Mouse (Mus musculus): Measurements from ENCODE around the gene Akr1b3.

Gene Akr1b3

GRCm38 (mm10) chr6:34331379-34331778 lies 14.1 kb upstream of the Akr1b3 start:
- no peak for ATAC-seq (ENCODE audit: low TSS enrichment)

GRCm38 (mm10) chr6:34322121-34322520 lies 4.8 kb upstream of the Akr1b3 start:
- ATAC-seq (ENCODE audit: low TSS enrichment), result no peak

GRCm38 (mm10) chr6:34318636-34319035 lies 1.4 kb upstream of the Akr1b3 start:
- ATAC-seq (ENCODE audit: low TSS enrichment), result no peak

- ATAC-seq (ENCODE audit: low TSS enrichment), result no peak
Measured at GRCm38 (mm10) chr6:34318172-34318571, 894 bp upstream of the Akr1b3 start.

GRCm38 (mm10) chr6:34313921-34314320 lies 3.4 kb downstream of the Akr1b3 start:
- ATAC-seq (ENCODE audit: low TSS enrichment), result no peak

- ATAC-seq (ENCODE audit: low TSS enrichment), result no peak
Measured at GRCm38 (mm10) chr6:34313386-34313785, 3.9 kb downstream of the Akr1b3 start.

GRCm38 (mm10) chr6:34310023-34310595 lies 7.2 kb downstream of the Akr1b3 start:
- no peak for ATAC-seq (ENCODE audit: low TSS enrichment)

GRCm38 (mm10) chr6:34309526-34309925 lies 7.8 kb downstream of the Akr1b3 start:
- no peak for ATAC-seq (ENCODE audit: low TSS enrichment)

- ATAC-seq (ENCODE audit: low TSS enrichment), result no peak
Measured at GRCm38 (mm10) chr6:34306797-34307196, 10.5 kb downstream of the Akr1b3 start.

GRCm38 (mm10) chr6:34304675-34305241 lies 12.5 kb downstream of the Akr1b3 start:
- ATAC-seq (ENCODE audit: low TSS enrichment), result peak; percentile 42; the same call in 1 of the 2 replicates

- no peak for ATAC-seq (ENCODE audit: low TSS enrichment)
Measured at GRCm38 (mm10) chr6:34297055-34297454, 20.2 kb downstream of the Akr1b3 start.

- ATAC-seq (ENCODE audit: low TSS enrichment), result no peak
Measured at GRCm38 (mm10) chr6:34295437-34295836, 21.8 kb downstream of the Akr1b3 start.

GRCm38 (mm10) chr6:34292882-34293487 lies 24.3 kb downstream of the Akr1b3 start:
- ATAC-seq (ENCODE audit: low TSS enrichment), result peak; percentile 92

GRCm38 (mm10) chr6:34292196-34292881 lies 24.9 kb downstream of the Akr1b3 start:
- ATAC-seq (ENCODE audit: low TSS enrichment), result peak; percentile 66

- peak; percentile 43 for ATAC-seq (ENCODE audit: low TSS enrichment)
Measured at GRCm38 (mm10) chr6:34290681-34291080, 26.6 kb downstream of the Akr1b3 start.

GRCm38 (mm10) chr6:34290091-34290490 lies 27.2 kb downstream of the Akr1b3 start:
- ATAC-seq (ENCODE audit: low TSS enrichment), result no peak

GRCm38 (mm10) chr6:34288098-34288497 lies 29.2 kb downstream of the Akr1b3 start:
- no peak for ATAC-seq (ENCODE audit: low TSS enrichment)

- ATAC-seq (ENCODE audit: low TSS enrichment), result peak; percentile 56
Measured at GRCm38 (mm10) chr6:34286841-34287240, 30.4 kb downstream of the Akr1b3 start.

- ATAC-seq (ENCODE audit: low TSS enrichment), result no peak
Measured at GRCm38 (mm10) chr6:34278385-34278784, 38.9 kb downstream of the Akr1b3 start.

- ATAC-seq (ENCODE audit: low TSS enrichment), result peak; percentile 72
Measured at GRCm38 (mm10) chr6:34277665-34278064, 39.6 kb downstream of the Akr1b3 start.

- peak; percentile 24; the same call in 1 of the 2 replicates for ATAC-seq (ENCODE audit: low TSS enrichment)
Measured at GRCm38 (mm10) chr6:34274346-34274745, 42.9 kb downstream of the Akr1b3 start.

- no peak for ATAC-seq (ENCODE audit: low TSS enrichment)
Measured at GRCm38 (mm10) chr6:34273073-34273472, 44.2 kb downstream of the Akr1b3 start.

GRCm38 (mm10) chr6:34272462-34272861 lies 44.8 kb downstream of the Akr1b3 start:
- no peak for ATAC-seq (ENCODE audit: low TSS enrichment)

All from frontal cortex, adult (tissue).